Mouse (Mus musculus) small intestine, adult 2 months (tissue): ENCODE results near the gene Rnf216.

ENCODE experiments used
- CTCF ChIP-seq: fragments of 200-500 bp; IDR thresholded peaks from 2 replicates; pipeline ENCODE4 v1.5.1; 2012; ENCODE audit warnings: low read depth, mild to moderate bottlenecking, control low read depth, inconsistent platforms, low read length, moderate library complexity, mixed read lengths; ENCODE audit not compliant: insufficient replicate concordance, insufficient read length; ENCODE audit errors: extremely low read depth
- POLR2A ChIP-seq: fragments of 200-500 bp; IDR thresholded peaks from 2 replicates; pipeline ENCODE4 v1.6.1; 2012; ENCODE audit warnings: low read depth, mild to moderate bottlenecking, control low read depth, inconsistent platforms, low read length, moderate library complexity

DNA sequence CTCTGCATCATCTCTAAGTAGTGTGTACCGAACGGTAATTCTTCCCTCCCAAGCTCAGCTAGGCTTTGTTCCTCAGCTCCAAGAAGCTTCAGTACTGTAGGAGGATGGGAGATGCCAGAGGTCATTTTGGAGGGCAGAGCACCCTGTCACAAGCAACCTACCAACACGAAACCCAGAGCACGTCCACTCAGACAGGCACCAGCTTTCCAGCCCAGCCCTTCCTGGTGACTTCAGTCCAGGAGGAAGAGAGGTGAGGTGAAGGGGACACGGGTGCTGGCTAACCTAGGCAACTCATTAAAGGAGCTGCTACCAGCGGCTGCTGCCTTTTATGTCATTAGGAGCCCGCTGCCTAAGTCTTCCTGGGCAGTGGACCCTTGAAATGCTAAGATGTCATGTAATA is 81.1 kb downstream of the Rnf216 start:
- TF ChIP-seq POLR2A (no peak), CTCF (no peak)
